ENCODE assay signal across 10 mouse cellular contexts in the genomic region with DNA sequence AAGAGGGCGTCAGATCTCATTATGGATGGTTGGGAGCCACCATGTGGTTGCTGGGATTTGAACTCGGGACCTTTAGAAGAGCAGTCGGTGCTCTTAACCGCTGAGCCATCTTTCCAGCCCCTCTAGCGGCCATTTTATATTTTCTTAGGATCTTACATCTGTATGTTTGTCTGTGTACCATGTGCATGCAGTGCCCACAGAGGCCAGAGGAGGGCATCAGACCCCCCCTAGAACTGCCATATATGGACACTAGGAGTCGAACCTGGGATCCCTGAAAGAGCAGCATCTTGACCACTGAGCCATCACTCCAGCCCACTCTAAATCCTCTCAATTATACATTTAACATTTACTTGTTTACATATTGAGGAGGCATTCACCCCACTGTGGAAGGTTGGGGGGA. TPM values are rescaled to one million over a fixed set of nuclear protein-coding genes. Genes with fewer than 3 reads are reported as not detected.
DNase-seq lines count a peak whose midpoint lies in the region; ATAC-seq and TF ChIP-seq lines count a peak whose summit lies in the region.
"Not testable (repeated sequence)": the region's sequence is repeated elsewhere in the genome, so short reads cannot be mapped to it uniquely, and the experiment has no call there.
"Had no signal": no experiment of that assay in that cellular context is flagged by ENCODE, and none has a peak within 500 bp of the region (broad histone marks: within the 10 kb centered on the region; RNA-seq: fewer than 3 reads in every experiment).

No protein-coding gene starts in this region.

- POLR2A ChIA-PET in Patski (lab: Charles Lee), result not testable (repeated sequence)

- H3K9me3 ChIP-seq in forebrain, postnatal 0 days (ENCODE audit: low read length); heart, postnatal 0 days (replicated peaks; ENCODE audit: control insufficient read depth, low read length); lung, embryonic 14.5 days (ENCODE audit: low read depth, low read length); midbrain, postnatal 0 days (ENCODE audit: low read length): not testable (repeated sequence)

- peak; percentile 20 for DNase-seq in CD4-positive, CD25-positive, alpha-beta regulatory T cell, adult 2 months (ENCODE audit: low read depth, low spot score)
- peak; percentile 63 for DNase-seq in ES-CJ7 (ENCODE audit: low read depth, low spot score)
- DNase-seq in Patski (ENCODE audit: low read depth, low spot score); forebrain, postnatal 0 days; heart, postnatal 0 days (ENCODE audit: low spot score); layer of hippocampus, adult 2 months (ENCODE audit: low spot score in 2 of 2); lung, embryonic 14.5 days; midbrain, postnatal 0 days (ENCODE audit: low spot score): not testable (repeated sequence)

- H3K4me2 ChIP-seq in forebrain, postnatal 0 days (ENCODE audit: low read depth); heart, postnatal 0 days (ENCODE audit: low read depth, low read length); lung, embryonic 14.5 days; midbrain, postnatal 0 days (ENCODE audit: low read depth, low read length, poor library complexity, severe bottlenecking): not testable (repeated sequence)

- not testable (repeated sequence) for H3K36me3 ChIP-seq in forebrain, postnatal 0 days (ENCODE audit: insufficient read depth); heart, postnatal 0 days (replicated peaks; ENCODE audit: control insufficient read depth, insufficient read depth, low read length); midbrain, postnatal 0 days (ENCODE audit: insufficient read depth, low read length)
- 0 out of 2 replicates have a peak, but pooled peaks cover 10% of the 10 kb centered on the region for H3K36me3 ChIP-seq in lung, embryonic 14.5 days (ENCODE audit: insufficient read depth)

- WGBS in forebrain, postnatal 0 days, result 89% methylated on average over 6 of the region's 6 CpGs
- WGBS in heart, postnatal 0 days, result 97% methylated on average over 5 of the region's 6 CpGs
- WGBS in lung, embryonic 14.5 days, result 87% methylated on average over 6 of the region's 6 CpGs
- 88% methylated on average over 6 of the region's 6 CpGs for WGBS in midbrain, postnatal 0 days

- peak; percentile 44 for TF ChIP-seq CTCF in Patski (IDR thresholded peaks at IDR 0.05)
- TF ChIP-seq CTCF in forebrain, postnatal 0 days (IDR thresholded peaks at IDR 0.05; ENCODE audit: low read depth), result peak; percentile 20; the same call in 1 of the 2 replicates
- TF ChIP-seq CTCF in heart, postnatal 0 days (IDR thresholded peaks at IDR 0.05; ENCODE audit: low read depth), result 0 out of 2 replicates have a peak, but pooled peaks have one; percentile 8
- TF ChIP-seq CTCF in layer of hippocampus, adult 2 months (conservative IDR thresholded peaks at IDR 0.05), result peak; percentile 36
- peak; percentile 7; the same call in 1 of the 2 replicates for TF ChIP-seq CTCF in lung, embryonic 14.5 days (IDR thresholded peaks at IDR 0.05; ENCODE audit: low read depth)
- TF ChIP-seq CTCF in midbrain, postnatal 0 days (IDR thresholded peaks at IDR 0.05), result peak; percentile 10; the same call in 1 of the 2 replicates

- H3K27me3 ChIP-seq in Patski; forebrain, postnatal 0 days (ENCODE audit: insufficient read depth, low read length); heart, postnatal 0 days (ENCODE audit: control insufficient read depth, insufficient read depth, low read length); lung, embryonic 14.5 days (ENCODE audit: insufficient read depth, low read length); midbrain, postnatal 0 days (ENCODE audit: insufficient read depth, low read length): not testable (repeated sequence)

- H3K9ac ChIP-seq in forebrain, postnatal 0 days; heart, postnatal 0 days (replicated peaks; ENCODE audit: low read depth, low read length); lung, embryonic 14.5 days; midbrain, postnatal 0 days (replicated peaks; ENCODE audit: low read length, poor library complexity, severe bottlenecking): not testable (repeated sequence)

- CTCF ChIA-PET in Patski (lab: Charles Lee), result not testable (repeated sequence)

- H3K4me3 ChIP-seq in forebrain, postnatal 0 days (ENCODE audit: low read depth, low read length); heart, postnatal 0 days (ENCODE audit: low read depth, low read length); layer of hippocampus, adult 2 months; lung, embryonic 14.5 days (ENCODE audit: low read depth, low read length); midbrain, postnatal 0 days (ENCODE audit: low read depth, low read length): not testable (repeated sequence)

- H3K4me1 ChIP-seq in forebrain, postnatal 0 days (ENCODE audit: insufficient read depth); heart, postnatal 0 days (ENCODE audit: control insufficient read depth, insufficient read depth); lung, embryonic 14.5 days (ENCODE audit: insufficient read depth); midbrain, postnatal 0 days (ENCODE audit: insufficient read depth, low read length): not testable (repeated sequence)

- not testable (repeated sequence) for H3K27ac ChIP-seq in forebrain, postnatal 0 days (ENCODE audit: low read depth, low read length); heart, postnatal 0 days (ENCODE audit: low read depth); layer of hippocampus, adult 2 months; lung, embryonic 14.5 days (ENCODE audit: low read depth); midbrain, postnatal 0 days (ENCODE audit: low read depth, low read length)

- TF ChIP-seq EP300 in heart, postnatal 0 days (IDR thresholded peaks at IDR 0.05; ENCODE audit: low read depth), result not testable (repeated sequence)

- in situ Hi-C loops in Patski (cut with MboI; ENCODE audit: low pct_unique_long_range_greater_than_20kb), result not testable (repeated sequence)

- ATAC-seq in Patski; forebrain, postnatal 0 days; heart, postnatal 0 days (ENCODE audit: insufficient read depth, low read depth); lung, embryonic 14.5 days (ENCODE audit: insufficient read depth); midbrain, postnatal 0 days (ENCODE audit: low FRiP score): not testable (repeated sequence)

RNA-seq across cellular contexts. Expression of a gene that starts 14.7 kb away (rescaled TPM):
- polyA plus RNA-seq in Patski (2021), result 10.0 TPM
- 13.1 and 13.7 TPM in 2 replicates for total RNA-seq in forebrain, postnatal 0 days (2014; rRNA removed)
- polyA plus RNA-seq in forebrain, postnatal 0 days (2015; fragmentation: Nextera tagmentation; extraction: Ambion mirVana), result 8.7 and 9.3 TPM in 2 replicates
- total RNA-seq in heart, postnatal 0 days (2014; rRNA removed; ENCODE audit: low replicate concordance), result 19.7 and 28.3 TPM in 2 replicates
- polyA plus RNA-seq in heart, postnatal 0 days (2015; fragmentation: Nextera tagmentation; extraction: Ambion mirVana), result 11.6 and 14.6 TPM in 2 replicates
- 1 to 10 TPM in 1 of 2 experiments, under 1 TPM in 1; 0.77 to 1.4 TPM for total RNA-seq in layer of hippocampus, adult 2 months (2021)
- 69.1 and 75.1 TPM in 2 replicates for polyA plus RNA-seq in lung, embryonic 14.5 days (2014; fragmentation: Nextera tagmentation; extraction: Ambion mirVana)
- 8.6 and 10.8 TPM in 2 replicates for total RNA-seq in midbrain, postnatal 0 days (2014; rRNA removed)
- polyA plus RNA-seq in midbrain, postnatal 0 days (2015; fragmentation: Nextera tagmentation; extraction: Ambion mirVana), result 6.9 and 8.2 TPM in 2 replicates

RNA-seq across cellular contexts. Expression of a gene that starts 32.6 kb away (rescaled TPM):
- 0.82 TPM for polyA plus RNA-seq in Patski (2021)
- total RNA-seq in forebrain, postnatal 0 days (2014; rRNA removed), result 1.00 and 2.5 TPM in 2 replicates
- polyA plus RNA-seq in forebrain, postnatal 0 days (2015; fragmentation: Nextera tagmentation; extraction: Ambion mirVana), result 1.3 and 2.1 TPM in 2 replicates
- total RNA-seq in heart, postnatal 0 days (2014; rRNA removed; ENCODE audit: low replicate concordance), result 0.12 TPM in 1 of 2 replicates, not detected in the other
- polyA plus RNA-seq in heart, postnatal 0 days (2015; fragmentation: Nextera tagmentation; extraction: Ambion mirVana), result 3.2 and 3.8 TPM in 2 replicates
- 1 to 10 TPM; 3.4 to 4.7 TPM for total RNA-seq in layer of hippocampus, adult 2 months (2021)
- polyA plus RNA-seq in lung, embryonic 14.5 days (2014; fragmentation: Nextera tagmentation; extraction: Ambion mirVana), result 5.7 and 7.2 TPM in 2 replicates
- total RNA-seq in midbrain, postnatal 0 days (2014; rRNA removed), result 0.94 and 0.99 TPM in 2 replicates
- polyA plus RNA-seq in midbrain, postnatal 0 days (2015; fragmentation: Nextera tagmentation; extraction: Ambion mirVana), result 2.8 and 2.9 TPM in 2 replicates

RNA-seq across cellular contexts. Expression of a gene that starts 37.8 kb away (rescaled TPM):
- polyA plus RNA-seq in Patski (2021), result 206 TPM
- total RNA-seq in forebrain, postnatal 0 days (2014; rRNA removed), result 123 TPM in 2 replicates
- polyA plus RNA-seq in forebrain, postnatal 0 days (2015; fragmentation: Nextera tagmentation; extraction: Ambion mirVana), result 154 and 169 TPM in 2 replicates
- total RNA-seq in heart, postnatal 0 days (2014; rRNA removed; ENCODE audit: low replicate concordance), result 155 and 219 TPM in 2 replicates
- polyA plus RNA-seq in heart, postnatal 0 days (2015; fragmentation: Nextera tagmentation; extraction: Ambion mirVana), result 186 and 188 TPM in 2 replicates
- total RNA-seq in layer of hippocampus, adult 2 months (2021), result 10 to 100 TPM; 89.3 to 92.1 TPM
- 194 and 210 TPM in 2 replicates for polyA plus RNA-seq in lung, embryonic 14.5 days (2014; fragmentation: Nextera tagmentation; extraction: Ambion mirVana)
- 115 and 137 TPM in 2 replicates for total RNA-seq in midbrain, postnatal 0 days (2014; rRNA removed)
- 149 and 155 TPM in 2 replicates for polyA plus RNA-seq in midbrain, postnatal 0 days (2015; fragmentation: Nextera tagmentation; extraction: Ambion mirVana)

RNA-seq across cellular contexts. Expression of a gene that starts 49.9 kb away (rescaled TPM):
- polyA plus RNA-seq in Patski (2021), result 38.7 TPM
- 24.4 and 34.3 TPM in 2 replicates for total RNA-seq in forebrain, postnatal 0 days (2014; rRNA removed)
- polyA plus RNA-seq in forebrain, postnatal 0 days (2015; fragmentation: Nextera tagmentation; extraction: Ambion mirVana), result 34.6 and 39.6 TPM in 2 replicates
- 1,299 and 1,431 TPM in 2 replicates for total RNA-seq in heart, postnatal 0 days (2014; rRNA removed; ENCODE audit: low replicate concordance)
- 1,847 and 1,885 TPM in 2 replicates for polyA plus RNA-seq in heart, postnatal 0 days (2015; fragmentation: Nextera tagmentation; extraction: Ambion mirVana)
- 10 to 100 TPM; 14.3 to 18.6 TPM for total RNA-seq in layer of hippocampus, adult 2 months (2021)
- 397 and 446 TPM in 2 replicates for polyA plus RNA-seq in lung, embryonic 14.5 days (2014; fragmentation: Nextera tagmentation; extraction: Ambion mirVana)
- total RNA-seq in midbrain, postnatal 0 days (2014; rRNA removed), result 27.4 and 30.7 TPM in 2 replicates
- polyA plus RNA-seq in midbrain, postnatal 0 days (2015; fragmentation: Nextera tagmentation; extraction: Ambion mirVana), result 33.8 and 38.4 TPM in 2 replicates
- total RNA-seq: CH12.LX had no signal
- polyA plus RNA-seq: activated CD4-positive, CD25-positive, alpha-beta regulatory T cell, adult 4 months had no signal
